Mouse (Mus musculus) heart, adult 8-10 months (tissue): Measurements from ENCODE around the gene Phlpp1. TPM values are rescaled to one million over a fixed set of nuclear protein-coding genes. Genes with fewer than 3 reads are reported as not detected.

Experiments used
- DNase-seq: peaks from one replicate; pipeline ENCODE4 v3.0.0; 2022; ENCODE audit warnings: low spot score
- total RNA-seq, 4 experiments: library from RNA; stranded (reverse); gene quantifications; 2 replicates each; pipeline ENCODE4 v1.2.4; 2022

Phlpp1 gene
- total RNA-seq, 4 experiments from 2014 or later: 15.4 to 17.3 (median 16.4) TPM

DNA sequence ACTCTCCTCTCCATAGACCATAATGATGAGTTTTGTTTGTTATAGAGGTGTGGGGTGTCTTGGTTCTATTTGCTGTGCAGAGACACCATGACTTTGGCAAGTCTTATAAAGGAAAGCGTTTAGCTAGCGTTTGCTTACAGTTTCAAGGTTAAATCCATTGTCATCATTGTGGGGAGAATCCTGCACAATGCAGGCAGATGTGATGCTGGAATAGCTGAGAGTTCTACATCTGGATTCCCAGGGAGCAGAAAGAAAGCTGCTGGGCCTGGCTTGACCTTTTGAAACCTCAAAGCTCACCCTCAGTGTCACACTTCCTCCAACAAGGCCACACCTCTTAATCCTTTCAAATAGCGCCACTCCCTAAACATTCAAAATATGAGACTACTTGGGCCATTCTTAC, 7.4 kb upstream of the Phlpp1 start:
- DNase-seq: no peak

DNA sequence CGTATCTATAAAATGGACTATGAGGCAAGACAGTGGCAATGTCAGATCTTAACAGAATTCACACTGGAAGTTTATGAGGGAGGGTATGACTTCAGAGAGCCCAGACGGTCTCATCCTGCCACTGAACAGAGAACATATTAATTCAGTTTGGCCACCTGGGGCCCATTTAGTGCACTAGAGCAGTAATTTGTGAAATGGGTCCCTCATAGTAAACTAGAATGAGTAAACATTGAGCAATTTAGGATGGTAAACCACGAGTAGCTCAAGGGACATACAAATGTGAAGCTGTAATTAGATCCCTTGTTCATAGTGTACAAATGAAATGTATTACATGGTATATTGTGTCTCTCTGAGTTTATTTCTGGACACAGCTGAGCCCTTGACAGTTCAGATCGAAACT, 3.6 kb upstream of the Phlpp1 start:
- DNase-seq: no peak

DNA sequence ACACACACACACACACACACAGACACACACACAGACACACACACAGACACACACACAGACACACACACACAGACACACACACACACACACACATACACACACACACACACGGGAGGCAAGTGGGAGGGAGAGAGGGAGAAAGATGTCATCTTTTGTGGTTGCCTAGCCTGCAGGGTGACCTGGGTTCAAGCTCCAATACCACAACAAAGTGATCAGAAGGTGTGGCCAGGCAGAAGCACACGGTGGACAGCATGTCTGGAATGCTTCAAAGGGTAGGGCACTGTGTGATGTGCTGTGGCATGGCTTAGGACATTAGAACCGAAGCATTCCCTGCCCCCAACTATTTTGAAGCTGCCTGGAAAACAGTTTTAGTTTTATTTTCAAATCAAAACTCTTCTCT, 2.8 kb upstream of the Phlpp1 start:
- no peak for DNase-seq

DNA sequence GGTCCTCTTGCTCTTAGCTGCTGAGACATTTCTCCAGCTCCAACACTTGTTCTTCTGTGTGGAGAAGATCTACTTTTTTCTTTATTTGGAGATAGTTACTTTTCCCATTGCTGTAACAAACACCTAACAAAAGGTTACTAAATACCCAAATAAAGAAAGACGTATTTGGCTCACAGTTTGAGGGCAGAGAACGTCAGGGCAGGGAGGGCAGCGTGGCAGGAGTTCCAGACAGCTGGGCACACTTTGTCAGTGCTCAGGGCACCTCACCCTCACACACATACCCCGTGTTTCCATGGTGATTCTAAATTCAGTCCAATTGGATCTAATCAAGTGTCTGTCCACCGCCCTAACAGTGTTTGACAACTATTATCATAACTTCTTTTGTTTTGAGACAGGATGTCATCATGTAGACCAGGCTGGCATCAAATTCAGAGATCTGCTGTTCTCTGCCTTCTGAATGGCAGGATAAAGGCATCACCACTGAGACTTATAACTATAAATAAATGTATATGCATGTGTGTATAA, 1.7 kb upstream of the Phlpp1 start:
- DNase-seq: no peak

DNA sequence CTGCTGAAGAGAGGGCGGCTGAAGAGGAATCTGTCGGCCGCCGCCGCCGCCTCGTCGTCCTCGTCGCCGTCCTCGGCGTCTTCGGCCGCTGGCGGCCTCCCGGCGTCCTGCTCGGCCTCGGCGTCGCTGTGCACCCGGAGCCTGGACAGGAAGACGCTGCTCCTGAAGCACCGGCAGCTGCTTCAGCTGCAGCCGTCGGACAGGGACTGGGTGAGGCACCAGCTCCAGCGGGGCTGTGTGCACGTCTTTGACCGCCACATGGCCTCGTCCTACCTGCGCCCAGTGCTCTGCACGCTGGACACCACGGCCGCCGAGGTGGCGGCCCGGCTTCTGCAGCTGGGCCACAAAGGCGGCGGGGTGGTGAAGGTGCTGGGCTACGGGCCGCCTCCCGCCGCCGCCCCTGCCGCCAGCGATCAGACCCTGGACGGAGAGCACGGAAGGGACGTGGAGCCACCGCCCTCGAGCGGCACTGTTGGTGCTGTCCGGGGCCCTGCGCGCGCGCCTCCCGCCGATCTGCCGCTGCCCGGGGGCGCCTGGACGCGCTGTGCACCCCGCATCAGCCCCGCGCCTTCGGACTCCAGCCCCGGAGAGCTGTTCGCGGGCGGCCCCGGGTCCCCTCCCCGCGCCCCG, 864 bp downstream of the Phlpp1 start:
- DNase-seq: no peak

DNA sequence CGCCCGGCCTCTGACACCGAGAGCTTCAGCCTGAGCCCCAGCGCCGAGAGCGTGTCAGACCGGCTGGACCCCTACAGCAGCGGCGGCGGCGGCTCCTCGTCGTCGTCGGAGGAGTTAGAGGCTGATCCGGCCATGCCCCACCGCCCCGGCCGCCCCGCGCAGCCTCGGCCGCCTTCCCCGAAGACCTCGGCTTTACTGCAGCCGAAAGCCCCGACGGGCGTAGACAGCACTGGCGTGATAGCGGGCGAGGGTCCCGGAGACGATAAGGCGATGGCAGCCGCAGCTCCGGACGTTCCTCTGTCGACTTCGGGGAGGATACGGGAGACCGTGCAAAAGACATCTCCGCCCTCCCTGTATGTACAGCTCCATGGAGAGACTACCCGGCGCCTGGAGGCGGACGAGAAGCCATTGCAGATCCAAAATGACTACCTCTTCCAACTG, 1.4 kb downstream of the Phlpp1 start:
- DNase-seq: no peak

DNA sequence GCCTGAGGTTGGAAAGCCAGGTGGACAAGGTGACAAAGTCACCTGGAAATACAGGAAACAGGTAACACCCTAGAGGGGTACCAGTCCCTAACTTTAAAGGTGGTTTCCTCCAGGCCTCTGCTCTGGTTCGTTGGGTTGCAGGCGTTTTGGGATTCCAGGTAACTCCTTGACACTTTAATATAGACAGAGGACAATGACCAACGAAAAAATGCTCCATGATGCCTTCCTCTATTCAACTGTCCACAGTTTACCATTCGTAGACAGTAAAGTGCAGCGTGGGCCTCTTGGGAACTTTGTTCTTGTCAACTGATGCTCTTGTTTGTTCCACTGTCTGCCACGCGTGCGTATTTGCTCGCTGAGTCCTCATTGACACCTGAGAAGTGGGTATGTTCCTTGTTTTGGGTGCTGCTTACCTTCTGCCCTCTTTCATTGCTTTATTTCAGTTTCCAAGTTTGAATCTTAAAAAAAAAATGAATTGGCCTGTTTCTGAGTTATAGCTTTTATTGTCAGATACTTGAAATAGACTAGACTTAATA, 2.1 kb downstream of the Phlpp1 start:
- DNase-seq: no peak

DNA sequence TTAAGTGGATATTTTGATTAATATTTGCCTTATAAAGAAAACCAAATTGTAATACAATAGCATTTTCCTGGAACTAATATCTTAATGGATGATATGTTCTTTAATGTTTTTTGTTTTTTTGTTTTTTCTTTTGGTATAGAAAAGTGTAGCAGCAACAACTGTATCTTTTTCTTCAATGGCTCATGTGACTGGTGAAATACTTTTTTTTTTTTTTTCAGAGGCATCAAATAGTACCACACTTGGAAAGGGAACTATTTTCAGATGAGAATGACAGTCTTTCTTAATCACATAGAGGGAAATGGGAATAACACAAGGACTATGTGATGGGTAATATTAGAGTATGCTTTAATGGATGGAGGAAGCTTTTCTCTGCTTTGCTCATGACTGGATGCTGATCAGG, 3.0 kb downstream of the Phlpp1 start:
- no peak for DNase-seq

DNA sequence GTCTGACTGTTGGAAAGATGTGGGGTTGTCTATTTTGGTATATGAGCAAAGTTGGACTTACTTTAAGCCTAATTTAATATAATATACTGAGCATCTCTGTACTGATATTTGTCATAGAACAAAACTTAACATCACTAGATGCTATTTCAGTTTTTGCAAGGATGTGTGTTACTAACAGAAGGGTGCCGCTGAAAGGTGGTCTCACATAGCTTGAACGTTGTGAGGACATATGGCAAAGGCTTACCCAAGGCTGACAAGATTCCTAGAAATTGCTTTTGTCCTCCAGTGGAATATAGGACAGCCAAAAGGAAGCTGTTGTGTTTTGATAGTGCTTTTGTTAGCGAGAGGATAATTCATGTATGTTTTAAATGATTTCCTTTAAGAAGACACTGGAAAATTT, 3.8 kb downstream of the Phlpp1 start:
- no peak for DNase-seq

DNA sequence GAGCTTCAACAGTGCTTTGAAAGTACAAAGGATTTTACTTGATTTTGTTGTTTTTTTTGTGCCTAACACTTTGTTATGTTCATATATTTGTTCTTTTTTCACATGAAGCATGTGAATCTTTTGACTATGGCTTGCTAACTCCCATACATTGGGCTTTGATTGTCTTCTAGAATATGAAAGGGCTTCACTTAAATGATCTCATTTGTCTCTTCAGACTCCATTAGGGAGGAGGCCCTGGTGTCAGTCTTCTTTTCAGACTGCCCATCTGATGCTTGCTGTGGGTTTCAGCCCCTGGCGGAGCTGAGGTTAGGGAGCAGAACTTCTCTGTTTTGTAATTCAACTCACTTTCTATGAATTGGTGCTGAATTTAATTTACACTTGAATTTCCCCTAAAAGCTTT, 5.2 kb downstream of the Phlpp1 start:
- no peak for DNase-seq

DNA sequence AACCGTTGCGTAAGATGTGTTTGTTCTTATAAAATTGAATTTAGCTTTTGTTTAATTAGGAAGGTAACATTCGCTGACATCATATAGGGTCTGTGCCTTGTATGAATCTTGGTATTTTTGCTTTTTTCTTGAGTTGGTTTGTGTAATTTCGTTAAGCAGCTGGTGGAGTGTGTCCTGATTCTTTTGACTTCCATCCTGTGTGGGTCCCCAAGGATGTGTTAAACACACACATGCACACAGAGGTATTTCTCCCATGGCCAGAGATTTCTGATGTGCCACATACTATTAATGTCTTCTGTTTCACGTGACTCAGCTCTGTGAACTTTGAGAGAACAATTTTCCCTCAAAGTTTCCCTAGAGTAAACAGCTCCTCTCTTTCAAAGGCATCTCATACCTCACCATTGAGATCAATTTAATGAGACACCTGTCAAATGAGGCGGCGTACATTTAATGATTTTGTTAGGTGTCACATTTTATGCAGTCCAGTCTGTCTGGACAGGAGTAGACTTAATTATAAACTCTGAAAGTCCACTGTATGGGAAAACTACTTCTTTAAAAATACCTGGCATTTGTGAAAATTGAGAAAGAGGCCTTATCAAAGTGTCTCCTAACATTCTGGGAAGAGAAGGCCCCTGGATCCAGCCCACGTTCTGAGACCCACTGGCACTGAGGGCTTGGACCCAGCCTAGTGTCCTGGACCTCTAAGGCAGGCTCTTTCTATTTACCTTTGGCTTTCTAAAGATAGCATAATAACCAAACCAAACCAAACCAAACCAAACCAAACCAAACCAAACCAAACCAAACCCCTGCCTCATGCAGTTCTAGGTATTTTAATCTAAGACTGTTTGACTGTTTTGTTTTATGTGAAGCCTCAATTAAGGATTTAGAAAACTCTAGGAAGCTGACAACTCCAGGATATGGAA, 6.6 kb downstream of the Phlpp1 start:
- DNase-seq: no peak

DNA sequence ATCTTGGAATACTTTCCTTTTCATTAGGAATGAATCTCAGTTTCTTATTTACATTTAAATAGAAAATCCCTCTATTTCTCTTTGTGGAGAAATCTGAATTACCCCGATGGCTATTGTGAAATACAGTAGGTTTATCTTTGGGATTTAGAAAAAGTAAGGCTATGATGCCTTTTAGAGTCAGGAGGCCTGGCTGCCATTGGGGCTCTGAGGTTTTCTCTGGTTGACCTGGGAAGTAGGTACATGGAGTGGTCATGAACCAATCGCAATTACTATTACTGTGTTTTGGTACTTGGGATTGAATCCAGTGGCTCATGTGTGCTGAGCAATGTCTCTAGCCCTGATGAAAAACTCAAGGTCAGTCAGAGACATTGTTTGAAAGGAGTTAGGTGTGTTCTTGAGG, 12.1 kb downstream of the Phlpp1 start:
- no peak for DNase-seq

DNA sequence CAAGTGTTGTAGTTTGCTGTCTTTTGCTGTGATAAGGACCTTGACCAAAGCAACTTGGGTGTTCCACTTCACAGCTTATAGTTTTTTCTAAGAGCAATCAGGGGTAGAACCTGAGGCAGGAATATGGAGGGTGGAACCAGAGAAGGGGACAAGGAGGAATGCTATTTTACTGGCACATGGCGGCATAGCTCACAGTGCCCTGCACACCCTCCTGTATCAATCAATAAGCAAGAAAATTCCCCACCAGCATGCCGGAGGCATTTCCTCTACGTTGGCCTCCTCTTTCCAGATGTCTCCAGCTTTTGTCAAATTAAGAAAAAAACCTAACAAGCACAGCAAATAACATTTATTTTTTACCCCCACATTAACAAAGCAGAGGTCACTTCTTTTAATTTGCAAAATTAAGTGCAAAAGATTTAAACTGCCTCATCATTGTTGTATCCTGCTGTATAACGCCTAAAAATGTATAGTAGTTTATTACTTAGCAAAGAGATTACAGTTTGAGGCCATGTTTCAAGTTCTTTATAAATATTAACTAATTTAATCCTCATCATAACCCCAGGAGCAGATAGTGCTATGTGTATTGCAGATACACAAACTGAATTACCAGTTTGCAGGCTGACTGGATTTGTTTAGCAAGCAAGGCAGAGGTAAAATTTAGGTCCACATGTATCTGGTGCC, 13.4 kb downstream of the Phlpp1 start:
- no peak for DNase-seq

DNA sequence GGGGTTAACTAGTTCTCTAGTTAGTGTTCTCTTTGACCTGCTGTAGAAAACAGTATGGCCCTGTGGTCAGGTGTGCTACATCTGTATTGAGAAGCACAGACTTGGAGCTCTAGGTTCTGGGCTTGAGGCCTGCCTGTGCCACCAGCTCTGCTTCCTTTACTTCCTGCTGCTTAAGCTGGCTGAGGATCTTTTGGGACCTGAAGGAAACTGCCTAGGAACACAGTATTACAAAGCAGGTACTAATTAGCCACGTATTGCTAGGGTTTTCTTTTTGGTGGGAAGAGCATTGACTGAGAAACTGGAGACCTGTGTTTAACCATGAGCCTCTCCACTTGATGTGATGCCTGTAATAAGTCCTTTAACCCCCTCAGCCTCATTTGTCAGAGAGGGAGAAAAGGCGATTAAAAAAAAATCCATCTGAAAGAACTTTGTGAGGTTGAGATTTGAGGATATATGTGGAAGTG, 13.9 kb downstream of the Phlpp1 start:
- no peak for DNase-seq

DNA sequence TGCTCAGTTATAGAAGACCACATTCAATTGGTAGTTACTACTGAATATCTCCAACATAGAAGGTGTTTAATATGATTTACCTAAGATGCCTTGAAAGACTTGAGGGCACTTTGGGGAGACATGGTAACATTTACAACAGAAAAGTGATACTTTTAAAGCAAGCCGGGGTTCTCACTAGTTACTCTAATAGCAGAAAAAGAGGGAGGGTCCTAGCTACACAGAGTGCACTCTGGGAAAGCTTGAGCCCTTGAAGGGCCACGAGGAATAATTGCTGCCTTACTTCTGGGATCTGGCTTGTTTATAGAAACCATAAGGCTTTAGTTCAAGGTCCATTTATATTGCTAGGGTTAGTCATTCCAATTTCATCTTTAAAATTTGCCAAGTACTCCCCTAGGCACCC, 14.5 kb downstream of the Phlpp1 start:
- DNase-seq: no peak

DNA sequence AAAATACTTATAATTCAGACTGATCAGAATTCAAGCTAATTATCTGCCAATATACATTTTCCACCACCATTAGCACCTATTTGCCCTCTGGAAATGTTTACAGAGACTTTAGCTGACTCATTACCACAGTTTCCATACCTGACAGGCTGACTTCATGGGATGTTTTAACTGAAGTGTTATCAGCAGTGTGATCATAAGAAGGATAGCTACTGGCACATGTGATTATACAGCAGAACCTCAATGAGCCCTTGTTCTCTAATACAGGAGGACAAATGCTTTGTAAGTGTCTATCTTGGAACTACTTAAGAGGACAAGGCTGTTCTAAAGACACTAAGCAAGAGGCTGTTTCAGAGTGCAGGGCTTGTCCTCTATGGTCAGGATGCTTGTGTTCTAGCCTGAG, 15.9 kb downstream of the Phlpp1 start:
- DNase-seq: no peak

DNA sequence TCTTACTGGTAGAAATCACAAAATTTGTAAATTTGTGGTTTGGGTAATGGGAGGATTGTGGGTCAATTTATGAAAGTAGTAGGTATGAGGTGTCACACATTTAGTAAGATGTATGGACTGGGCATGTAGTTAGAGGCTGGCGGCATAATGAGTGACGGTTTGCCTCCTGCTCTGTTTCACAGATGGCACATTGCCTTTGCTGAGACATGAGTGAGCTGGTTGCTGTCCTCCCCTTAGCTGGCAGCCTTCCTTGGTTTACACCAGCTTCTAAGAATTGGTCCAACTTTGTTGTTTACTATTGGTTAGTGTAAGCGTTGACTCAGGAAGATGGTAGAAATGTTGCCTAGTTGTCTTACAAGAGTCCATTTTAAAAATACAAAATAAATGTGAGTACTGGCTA, 17.2 kb downstream of the Phlpp1 start:
- DNase-seq: no peak

DNA sequence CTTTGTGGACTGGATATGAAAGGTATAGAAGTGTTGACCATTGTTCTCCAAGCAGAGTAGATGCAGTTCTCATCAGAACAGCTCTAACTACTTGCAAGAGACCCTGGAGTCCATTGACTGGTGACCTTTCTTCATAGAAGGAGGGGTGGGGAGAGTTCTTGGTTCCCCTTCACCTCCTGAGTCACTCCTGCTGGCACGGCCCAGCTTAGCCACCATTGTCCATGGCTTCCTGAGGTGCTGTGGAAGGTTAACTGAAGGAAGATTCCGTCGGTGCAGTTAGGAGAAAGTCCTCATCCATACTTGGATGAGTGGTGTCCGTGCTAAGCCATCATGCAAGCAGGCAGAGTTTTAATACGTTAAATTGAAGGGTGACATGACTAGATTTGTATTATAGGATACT, 17.8 kb downstream of the Phlpp1 start:
- DNase-seq: no peak

DNA sequence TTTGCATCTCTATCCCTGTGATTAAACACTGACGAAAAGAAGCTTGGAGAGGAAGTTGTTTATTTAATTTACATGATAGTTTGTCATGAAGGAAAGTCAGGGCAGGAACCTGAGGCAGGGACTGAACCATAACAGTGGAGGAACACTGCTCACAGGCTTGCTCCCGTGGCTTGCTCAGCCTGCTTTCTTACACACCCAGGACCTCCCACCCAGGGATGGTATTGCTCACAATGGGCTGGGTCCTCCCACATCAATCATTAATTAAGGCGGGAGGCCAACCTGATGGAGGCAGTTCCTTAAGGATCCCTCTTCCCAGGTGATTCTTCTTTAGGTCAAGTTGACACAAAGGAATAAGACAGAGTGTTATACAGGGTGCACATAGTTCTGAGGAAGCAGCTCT, 19.1 kb downstream of the Phlpp1 start:
- DNase-seq: no peak

DNA sequence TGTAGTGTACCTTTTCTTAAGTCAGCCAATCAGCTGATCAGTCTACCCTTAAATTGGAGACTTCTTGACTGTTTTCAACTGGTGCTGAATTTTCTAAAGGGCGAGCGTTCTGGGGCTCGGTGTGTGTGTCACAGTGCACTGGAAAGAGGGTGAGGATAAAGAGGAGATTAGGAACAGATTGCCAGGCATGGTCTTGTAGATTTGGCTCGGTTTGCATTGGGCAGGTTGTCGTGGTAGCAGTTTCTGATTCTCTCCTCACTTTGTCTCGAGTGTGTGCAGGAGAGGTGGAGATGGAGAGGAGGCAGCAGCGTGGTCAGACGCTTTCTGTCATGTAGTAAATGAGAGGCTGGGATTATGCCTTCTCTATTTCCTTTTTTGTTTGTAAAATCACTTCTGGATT, 20.3 kb downstream of the Phlpp1 start:
- DNase-seq: no peak

DNA sequence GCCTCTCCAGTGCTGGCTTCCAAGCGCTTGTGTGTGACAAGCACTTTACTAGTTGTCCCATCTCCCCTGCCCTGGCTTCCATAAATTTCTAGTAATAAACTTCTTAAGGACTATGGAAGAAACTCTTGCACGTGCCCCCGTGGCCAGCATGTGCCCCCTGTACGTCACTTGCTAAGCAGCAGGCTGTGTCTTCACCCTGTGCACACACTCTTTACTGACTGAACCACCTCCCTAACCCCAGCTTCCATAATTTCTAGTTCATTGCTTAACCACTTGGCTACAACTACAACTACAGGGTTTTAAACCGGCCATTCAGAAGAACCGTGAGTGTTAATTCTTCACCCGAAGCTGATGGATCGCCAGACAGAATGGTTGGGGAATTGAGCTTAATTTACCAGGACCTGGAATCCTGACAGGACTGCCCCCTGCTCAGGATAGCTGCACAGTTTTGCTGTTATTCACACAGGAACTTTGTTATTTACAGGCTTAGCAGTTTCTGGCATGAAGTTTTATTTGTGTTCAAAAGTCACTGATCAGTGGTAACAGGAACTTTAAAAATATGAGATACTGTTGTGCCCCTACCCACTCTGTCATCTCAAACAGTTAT, 21.4 kb downstream of the Phlpp1 start:
- DNase-seq: no peak

DNA sequence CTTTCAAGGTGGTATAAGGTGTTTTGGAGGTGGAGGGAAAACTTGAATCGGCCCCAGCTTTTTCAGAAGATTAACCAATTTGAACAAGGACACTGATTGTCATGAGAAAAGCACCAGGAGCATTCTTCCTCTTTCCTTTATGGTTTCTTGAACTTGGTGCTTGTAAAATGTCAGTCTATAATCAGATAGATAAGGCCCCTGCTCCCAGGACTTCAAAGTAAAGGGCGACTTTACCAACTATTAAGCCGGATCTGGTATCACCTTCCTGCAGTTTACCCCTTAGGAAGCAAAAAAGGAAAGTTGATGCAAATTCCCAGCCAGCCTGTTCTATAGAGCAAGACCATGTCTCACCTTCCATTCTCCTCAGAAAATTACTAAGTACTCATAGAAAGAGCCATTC, 21.9 kb downstream of the Phlpp1 start:
- no peak for DNase-seq
